Mouse (Mus musculus): ENCODE measurements around the gene Ppp1r15a.

DNA sequence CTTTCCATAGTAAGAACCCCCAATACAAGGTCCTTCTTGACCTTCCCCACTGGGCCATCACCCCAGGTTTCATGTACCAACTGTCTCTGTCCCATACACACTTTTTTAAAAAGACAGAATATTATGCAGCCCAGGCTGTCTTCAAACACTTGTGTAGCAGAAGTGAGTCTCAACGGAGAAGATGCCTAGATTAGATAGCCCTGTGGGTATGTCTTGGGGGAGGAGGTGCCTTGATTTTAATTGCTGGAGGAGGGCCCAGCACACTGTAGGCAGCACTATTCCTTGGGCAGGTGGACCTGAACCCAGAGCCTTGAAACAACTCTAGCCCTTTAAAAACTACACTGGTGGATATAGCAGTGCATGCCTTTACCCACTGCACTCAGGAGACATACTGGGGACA is 43.9 kb downstream of the Ppp1r15a start:
- TF ChIP-seq CTCF (IDR thresholded peaks at IDR 0.05; ENCODE audit: borderline replicate concordance, extremely low read depth, insufficient read depth, insufficient read length) (no peak), POLR2A (IDR thresholded peaks at IDR 0.05; ENCODE audit: borderline replicate concordance, extremely low read depth, insufficient read depth, insufficient read length, poor library complexity, severe bottlenecking) (no peak)

All from brain, embryonic 14.5 days (tissue).